Mouse (Mus musculus) urinary bladder, postnatal 25 days (tissue): ENCODE measurements around the gene Slc4a1ap.
A peak's percentile ranks its signal among the peaks of the same experiment; 100 is the strongest.
"Not testable (repeated sequence)": the region's sequence is repeated elsewhere in the genome, so short reads cannot be mapped to it uniquely, and the experiment has no call there.

Experiments used
- DNase-seq: peaks from one replicate; pipeline ENCODE4 v3.0.0; 2022; ENCODE audit warnings: low spot score

Gene Slc4a1ap

DNA sequence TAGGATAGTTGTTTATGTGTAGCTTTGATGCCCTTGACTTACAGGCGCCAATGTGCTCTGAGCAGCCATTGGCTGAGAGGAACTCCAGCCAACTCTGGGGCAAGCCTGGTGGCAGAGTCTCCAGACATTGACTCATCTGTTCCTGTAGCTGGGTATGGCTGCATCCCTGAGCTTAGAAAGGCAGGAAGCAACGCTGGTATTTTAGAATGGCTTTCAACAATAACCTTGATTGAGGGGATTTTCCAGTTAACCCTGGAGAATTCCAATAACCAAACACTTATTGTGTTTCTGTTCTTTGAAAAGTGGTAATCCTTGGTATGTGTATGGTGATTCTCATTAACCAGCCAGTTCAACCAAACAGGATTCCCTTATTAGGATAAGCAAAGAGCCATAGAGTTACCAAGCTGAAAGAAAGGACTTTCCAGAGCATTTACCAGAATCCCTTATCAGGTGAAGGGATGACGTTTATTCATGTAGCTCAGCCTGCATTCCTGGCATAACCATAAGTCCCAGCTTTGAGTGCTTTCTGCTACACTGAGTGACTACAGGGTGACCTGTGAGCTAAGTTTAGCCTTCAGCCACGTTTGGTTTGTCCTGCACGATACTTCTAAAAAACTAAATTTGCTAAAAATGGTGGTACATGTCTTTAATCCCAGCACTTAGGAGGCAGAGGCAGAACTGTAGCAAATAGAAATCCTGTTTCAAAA is 41.3 kb downstream of the Slc4a1ap start:
- DNase-seq, result no peak

DNA sequence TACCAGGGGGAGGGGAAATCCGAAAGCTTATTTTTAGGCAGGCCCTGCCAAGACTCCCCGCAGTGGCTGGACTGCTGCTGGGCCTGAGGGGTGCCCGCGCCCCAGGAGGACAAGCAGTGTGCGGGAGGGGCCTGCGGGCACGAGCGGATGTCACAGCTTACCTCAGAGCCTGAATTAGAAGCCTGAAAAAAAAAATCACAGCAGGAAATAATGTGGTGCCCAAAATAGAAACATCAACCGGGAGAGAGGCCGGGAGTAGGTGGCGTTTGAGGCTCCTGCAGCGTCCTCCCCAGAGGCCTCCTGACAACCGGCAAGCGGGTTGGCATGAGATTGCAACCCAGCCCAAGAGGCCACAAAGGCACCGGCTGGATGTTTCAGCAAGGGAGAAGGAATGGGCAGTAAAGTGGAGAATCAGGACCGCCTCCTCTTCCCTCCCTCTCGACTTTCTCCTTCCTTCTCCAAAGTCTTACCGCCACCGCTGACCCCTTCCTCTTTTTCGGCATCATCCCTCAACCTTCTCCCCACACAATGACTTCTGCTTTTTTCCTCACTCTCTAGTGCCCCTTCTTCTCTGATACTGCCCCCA is 44.3 kb downstream of the Slc4a1ap start:
- no peak for DNase-seq

DNA sequence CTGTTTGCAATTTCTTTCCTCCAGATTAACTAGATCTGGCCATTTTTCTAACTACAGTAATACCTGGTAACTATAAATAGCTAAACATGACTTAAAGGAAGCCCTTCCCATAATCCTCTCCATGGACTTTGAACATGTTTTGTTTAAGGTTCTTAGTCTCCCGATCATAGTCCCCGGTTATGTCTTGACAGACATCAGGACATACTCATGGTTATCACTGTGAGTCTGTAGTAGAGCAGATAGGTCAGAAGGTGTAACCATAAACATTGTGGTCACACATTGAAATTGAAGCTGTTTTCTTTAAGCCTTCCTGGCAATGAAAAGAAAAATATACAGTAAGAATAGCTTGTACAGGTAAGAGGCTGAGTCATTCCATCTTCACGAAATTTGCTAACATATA is 46.9 kb downstream of the Slc4a1ap start:
- DNase-seq, result no peak

DNA sequence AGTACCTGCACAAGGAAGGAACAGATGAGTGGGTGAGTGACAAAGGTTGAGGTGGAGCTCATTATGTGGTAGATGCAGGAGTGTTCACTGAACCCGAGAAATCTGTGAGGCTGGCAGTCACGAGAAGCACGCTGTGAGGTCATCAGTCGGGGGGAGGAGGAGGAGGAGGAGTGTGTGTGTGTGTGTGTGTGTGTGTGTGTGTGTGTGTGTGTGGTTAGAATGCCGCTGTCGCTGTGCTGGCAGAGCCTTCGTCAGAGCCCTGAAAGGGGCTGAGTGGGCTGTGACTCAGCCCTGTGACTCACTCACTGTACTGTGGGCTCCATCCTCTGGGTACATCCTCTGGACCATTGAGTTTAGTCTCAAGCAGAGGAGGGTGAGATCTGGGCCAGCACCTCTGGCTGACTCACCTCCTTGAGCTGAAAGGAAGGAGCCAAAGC is 49.8 kb downstream of the Slc4a1ap start:
- DNase-seq, result peak; percentile 42

DNA sequence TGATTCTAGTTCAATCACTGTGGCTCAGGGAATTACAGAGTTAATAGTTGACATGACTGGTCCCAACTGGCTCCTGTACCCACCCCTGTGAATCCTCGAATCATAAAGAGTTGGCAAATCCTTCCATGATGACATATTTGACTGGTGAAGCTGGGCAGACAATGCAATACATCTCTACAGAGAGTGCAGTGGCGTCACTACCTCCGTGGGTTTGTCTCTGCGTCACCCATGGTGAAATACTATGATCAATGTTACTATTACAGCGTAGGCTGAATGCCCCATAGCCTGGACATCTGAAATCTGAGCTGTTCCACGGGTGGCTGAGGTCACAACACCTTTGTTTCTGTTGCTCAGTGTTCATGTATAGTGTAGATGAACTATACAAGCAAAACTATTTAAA is 54.5 kb downstream of the Slc4a1ap start:
- DNase-seq, result no peak

DNA sequence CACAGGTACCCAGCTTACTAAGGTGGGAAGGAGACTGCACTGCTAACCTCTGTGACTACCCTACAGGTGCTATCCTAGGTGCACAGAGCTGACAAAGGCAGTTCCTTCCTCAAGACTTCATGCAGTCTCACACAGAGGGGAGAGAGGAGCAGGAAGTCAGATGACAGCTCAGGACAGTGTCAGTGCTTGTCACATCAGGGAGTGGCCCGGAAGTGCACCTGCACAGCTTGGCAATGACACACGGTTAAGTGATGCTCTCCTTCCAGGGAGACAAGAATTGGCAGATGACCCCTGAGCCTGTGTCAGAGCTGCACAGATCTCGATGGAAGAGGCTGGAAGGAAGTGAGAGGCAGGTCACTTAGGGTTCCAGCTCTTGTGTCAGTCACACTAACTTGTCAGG is 55.1 kb downstream of the Slc4a1ap start:
- no peak for DNase-seq

DNA sequence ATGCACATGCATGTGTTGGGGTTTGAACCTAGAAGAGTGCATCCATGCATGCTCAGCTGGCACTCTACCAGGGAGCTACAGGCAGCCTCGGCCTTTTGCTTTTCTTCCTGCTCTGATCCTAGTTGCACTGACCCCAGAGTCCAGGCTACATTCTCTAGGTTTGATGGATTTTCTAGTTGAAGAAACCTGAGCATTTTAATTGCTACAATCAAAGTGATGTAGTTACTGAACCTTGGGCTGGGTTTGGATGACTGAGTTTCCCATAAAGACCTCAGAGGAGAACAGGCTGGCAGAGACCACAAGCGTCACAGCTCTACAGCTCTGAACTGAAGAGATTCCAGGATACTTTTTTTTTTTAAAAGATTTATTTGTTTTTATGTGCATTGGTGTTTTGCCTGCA is 56.5 kb downstream of the Slc4a1ap start:
- no peak for DNase-seq

DNA sequence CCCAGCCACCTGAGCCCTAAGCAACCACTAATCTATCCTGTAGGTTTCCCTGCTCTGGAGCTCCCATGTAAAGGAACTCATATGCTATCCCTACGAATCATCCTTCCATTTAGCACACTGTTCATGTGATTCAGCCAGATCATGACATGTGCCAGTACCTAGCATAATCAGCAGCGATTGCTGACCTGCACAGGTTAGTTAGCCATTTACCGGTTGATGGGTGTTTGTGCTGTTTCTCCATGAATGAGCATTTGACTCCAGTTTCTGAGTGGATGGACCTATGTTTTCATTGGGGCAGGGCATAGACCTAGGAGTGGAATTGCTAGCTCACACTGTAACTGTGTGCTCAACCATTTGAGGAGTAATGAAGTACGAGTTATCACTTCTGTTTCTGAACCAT is 58.7 kb downstream of the Slc4a1ap start:
- no peak for DNase-seq

DNA sequence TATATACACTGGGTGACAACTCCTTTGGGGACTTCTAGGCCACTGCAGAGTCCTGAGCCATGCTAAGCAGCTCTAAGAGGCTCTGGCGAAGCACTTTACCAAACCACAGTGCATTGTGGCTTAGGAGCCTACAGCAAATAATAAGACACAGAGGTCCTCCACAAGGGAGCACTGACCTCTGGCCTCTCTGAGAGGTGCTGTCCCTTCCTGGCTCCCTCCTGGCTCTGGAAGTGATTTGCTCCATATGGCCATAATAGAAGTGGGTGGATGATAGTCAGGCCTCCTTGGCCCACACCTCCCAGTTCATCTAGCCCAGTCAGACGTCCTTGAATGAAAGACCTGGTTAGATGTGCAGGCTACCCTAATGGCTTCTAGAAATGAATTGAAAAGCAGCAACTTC is 61.2 kb downstream of the Slc4a1ap start:
- no peak for DNase-seq

DNA sequence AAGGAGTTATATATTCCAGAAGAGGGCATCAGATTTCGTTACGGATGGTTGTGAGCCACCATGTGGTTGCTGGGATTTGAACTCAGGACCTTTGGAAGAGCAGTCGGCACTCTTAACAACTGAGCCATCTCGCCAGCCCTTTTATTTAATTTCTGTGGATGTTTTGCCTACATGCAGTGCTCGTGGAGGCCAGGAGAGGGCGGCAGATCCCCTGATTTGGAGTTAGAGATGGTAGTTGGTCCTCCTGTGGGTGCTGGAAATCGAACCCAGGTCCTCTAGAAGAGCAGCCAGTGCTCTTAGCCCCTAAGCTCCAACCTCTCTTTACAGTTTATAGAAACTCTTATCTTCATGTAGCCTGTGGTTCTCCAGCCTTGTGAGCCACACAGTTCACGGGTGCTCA is 61.9 kb downstream of the Slc4a1ap start:
- DNase-seq, result not testable (repeated sequence)

DNA sequence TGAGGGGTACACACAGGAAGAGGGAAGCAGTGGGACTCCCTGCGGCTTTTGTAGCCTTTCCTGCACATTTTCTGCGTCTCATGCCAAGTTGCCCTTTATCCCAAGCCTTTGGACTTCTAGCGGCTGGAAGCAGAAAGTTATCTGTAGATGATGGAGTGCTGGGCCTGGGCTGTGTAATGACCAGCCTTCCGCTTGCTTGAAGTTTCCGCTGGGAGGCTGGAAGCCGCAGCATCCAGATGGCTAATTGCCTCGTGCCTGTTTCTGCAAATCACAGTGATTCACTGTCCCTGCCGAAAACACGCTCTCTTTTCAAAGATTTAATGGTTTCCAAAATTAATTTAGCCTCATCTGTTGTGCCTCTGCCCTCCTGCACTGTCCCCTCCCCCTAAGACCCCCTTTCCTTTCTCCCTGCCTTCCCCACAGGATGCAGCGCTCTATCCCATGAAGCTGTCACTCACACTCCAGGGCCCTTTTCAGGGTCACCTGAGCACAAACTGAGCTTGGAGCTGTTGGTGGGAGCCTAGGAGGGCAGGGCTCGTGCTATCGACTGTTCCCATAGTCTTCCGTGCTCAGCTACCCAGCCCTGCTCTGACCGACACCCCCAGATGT is 63.0 kb downstream of the Slc4a1ap start:
- no peak for DNase-seq

DNA sequence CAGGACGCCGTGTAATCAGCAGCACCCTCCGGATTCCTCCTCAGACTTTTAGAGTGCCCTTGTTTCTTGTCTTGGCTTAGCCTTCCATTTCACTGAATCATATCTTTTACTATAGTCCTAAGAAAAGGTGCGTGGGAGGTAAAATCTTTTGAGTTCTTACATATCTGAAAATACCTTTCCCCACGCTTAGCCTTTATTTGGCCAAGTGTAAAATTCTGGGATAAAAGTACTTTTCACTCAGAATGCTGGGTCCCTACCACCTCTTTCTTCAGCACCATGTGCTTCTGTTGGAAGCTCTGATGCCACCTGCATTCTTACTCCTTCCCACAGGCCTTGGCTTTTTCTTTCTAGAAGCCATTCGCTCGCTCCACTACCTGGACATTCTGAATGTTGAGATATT is 64.3 kb downstream of the Slc4a1ap start:
- DNase-seq, result no peak

DNA sequence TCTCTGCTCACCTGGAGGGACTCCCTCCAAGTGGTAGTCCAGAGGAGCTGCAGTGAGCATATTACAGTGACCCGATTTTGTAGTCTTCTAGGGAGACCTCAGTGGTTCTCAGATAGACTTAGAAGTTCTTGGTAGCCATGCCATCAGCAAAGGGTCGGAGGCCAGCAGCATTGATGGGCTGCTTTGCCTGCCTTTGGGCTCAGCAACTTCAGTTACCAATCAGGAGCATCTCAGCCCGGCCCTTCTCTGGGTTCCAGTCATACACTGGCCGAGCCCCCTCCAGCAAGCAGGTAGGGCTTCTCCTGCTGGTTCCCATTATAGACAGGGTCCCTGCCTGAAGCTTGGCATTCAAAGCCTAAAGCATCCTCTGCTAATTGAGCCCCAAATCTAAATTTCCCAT is 69.1 kb downstream of the Slc4a1ap start:
- no peak for DNase-seq

DNA sequence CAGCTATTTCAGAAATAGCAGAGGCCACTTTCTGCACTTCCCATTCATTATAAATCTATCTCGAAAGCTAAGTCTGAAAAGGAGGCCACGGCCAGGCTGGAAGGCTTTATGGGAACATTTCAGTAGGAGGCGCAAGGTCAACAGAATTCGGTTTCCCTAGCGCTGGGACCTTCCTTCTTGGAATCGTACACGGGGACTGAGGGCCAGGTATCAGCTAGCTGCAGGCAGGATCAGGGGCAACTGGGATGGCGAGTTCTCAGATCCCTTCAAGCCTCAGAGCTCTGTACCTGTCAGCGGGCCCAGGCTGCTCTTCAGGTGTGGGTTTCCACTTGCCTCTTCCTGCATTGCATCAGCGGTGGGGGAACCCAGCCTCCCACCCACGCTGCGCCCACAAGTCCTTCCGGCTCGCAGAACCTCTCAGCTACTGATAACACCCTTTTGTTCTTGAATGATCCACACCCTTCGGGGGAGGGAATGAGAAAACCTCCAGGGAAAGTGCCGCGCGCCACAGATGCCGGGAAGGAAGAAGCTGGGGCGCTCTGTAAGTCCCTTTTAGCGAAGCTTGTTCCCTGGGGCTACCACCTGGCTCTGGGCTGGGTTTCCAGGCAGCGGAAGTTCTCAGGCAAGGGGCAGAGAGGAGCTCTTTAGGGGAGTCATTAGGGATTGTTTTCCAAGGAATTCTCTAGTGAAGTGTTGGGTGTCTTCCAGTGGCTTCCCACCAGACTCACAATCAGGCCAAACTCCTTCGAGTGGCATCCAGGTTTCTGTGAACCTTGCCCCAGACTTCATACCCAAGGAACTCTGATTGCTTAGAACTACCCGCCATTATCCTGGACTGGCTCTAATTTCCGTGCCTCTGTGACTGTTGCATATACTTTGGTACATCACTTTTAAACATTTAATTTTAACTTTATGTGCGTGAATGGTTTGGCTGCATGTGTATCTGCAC is 70.0 kb downstream of the Slc4a1ap start, which contains the start of gene Mrpl33:
Gene Mrpl33 (plus strand): TSS at position 455 of the 949 bp plus-strand sequence.
- peak; percentile 58 for DNase-seq

DNA sequence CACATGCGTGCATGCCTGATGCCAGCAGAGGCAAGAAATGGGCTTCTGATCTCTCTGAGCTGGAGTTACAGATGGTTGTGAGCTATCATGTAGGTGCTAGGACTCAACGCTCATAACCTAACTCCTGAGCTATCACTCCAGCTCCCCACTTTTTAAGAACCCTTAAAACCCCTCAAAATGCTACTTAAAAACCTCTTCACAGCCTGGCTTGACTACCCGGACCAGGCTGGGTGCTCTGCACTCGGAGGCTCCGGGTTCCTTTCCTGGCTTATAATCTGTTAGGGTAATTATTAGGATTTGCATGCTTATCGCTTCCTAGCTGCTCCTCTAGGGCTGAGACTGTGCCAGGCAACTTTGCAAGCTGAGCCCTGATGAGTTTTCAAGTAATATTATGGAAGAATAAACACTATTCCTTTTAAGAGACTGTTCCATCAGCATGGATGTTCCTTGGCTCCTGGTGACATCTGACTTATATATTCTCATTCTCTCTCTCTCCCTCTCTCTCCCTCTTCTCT is 70.7 kb downstream of the Slc4a1ap start:
- DNase-seq, result no peak

DNA sequence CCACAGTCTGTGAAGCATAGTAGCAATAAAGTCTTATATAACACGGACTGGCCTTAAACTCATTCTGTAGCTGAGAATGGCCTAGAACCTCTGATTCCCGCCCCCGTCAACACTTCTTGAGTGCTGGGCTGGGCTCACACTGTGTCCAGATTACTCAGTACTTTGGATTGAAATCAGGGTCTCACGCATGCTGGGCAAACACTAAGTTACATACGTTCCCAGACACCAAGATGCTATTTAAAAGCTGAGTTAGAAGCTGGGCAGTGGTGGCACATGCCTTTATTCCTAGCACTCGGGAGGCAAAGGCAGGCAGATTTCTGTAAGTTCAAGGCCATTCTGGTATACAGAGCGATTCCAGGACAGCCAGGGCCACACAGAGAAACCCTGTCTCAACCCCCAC is 71.3 kb downstream of the Slc4a1ap start:
- DNase-seq, result no peak

DNA sequence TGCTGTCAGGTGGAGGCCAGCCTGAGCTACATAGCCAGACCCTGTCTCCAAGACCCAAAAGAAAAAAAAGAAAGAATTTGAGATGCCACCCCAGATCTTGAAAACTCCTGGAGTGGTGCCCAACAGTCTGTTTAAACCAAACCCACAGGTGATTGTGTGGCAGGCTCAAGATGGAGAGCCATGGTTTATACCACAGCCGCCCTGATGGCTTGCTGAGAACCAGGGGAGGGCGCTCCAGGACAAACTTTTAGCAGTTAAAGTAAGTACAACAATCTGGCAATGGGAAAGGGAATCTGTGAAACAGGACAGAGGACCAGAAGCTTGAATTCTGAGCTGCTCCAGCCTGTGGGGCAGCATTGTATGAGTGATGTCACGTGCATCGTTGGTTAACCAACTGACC is 71.8 kb downstream of the Slc4a1ap start:
- DNase-seq, result no peak

DNA sequence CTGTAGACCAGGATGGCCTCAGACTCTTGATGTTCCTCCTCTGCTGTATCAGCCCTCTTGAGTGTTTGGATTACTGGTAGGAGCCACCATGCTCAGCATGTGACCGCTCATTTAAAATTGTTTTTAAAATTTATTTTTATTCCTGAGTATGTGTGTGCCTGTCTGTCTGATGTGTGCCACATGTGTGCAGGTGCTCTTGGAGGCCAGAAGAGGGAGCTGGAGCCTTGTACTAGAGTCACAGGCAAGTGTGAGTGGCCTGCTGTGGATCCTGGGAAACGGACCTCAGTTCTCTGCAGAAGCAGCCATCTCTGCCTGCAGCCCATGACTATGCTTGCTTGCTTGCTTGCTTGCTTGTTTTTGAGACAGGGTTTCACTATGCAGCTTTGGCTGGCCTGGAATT is 72.4 kb downstream of the Slc4a1ap start:
- no peak for DNase-seq

DNA sequence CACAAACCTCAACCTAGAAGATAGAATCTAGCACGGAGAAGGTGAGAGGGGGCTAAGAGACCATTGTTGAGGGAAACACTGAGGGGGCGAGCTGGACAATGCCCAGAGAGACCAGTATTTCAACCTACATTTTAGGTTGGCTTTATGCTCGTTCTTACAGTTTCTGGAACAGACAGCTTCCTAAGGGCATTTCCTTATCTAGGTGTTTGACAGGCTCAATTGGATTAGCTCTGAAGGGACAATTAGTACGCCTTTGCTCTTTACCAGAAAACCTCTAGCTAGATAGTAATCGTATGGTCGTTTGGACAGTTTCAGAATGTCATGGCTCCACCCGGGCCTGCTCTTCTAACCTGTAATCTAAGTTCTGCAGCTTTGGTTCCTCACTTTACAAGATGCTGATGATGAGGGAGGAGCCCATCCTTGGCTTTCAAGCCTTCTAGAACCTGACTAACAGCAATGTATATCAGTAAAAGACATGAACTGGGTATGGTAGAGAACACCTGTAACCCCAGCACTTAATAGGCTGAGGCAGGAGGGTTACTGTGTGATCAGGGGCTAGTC is 74.4 kb downstream of the Slc4a1ap start:
- DNase-seq, result no peak

DNA sequence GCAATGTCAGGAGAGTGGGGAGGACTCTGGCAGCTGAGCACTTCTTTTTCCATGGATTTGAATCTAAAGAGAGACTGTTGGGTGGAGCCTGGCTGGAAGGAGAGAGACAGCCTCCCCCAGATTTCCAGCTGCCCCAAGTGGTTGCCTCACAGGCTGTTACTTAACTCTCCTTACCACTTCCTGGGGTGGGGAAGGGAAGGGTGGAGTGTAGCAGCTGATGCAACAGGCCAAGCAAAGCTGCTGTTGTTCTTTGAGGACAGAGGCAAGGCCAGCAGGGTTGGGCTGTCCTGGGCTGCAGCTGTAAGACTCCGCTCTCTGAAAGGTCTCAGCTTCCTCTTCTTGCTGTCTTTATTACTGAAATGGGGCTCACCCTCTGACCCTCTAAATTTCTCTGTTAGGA is 75.6 kb downstream of the Slc4a1ap start:
- peak; percentile 56 for DNase-seq

DNA sequence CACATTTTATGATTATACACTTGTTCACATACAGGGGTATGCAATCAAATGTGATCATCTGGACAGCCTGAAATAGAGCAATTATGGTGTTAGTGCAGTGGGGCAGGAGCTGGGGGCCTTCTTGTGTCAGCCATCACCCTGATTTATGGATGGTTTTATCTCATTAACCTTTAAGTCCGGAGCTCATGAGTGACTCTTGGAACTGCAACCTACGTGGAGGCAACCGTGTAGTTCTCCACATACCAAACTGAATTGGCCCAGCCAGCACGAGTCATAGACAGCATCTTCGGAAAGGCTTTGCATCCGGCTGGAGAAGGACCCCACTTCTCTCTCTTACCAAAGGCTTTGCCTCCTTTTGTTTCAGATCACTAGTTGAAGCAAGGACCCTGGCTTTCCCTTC is 77.0 kb downstream of the Slc4a1ap start:
- DNase-seq, result no peak

DNA sequence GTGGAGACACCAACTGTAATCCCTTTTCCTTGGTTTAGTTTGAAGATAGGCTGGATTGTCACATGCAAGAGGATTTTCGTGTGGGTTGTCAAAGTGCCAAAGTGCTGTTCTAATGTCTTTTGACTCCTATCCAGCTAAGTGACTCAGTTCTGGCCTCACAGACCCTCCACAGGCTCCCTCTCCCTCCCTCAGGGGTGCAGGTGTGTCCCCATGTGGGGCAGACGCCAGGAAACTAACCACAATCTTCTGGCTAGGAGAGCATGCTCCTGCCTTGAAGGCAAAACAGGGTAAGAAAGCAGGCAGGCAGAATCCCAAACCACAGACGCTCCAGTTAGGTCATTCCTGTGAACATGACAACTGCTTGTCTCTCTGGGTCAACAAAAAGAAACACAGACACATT is 79.4 kb downstream of the Slc4a1ap start:
- DNase-seq, result no peak
